Mouse (Mus musculus) neural tube, embryonic 11.5 days (tissue): Measurements from ENCODE around the gene Dnajb1. TPM values are rescaled to one million over a fixed set of nuclear protein-coding genes. Genes with fewer than 3 reads are reported as not detected.
A peak's percentile ranks its signal among the peaks of the same experiment; 100 is the strongest.
"Not testable (repeated sequence)": the region's sequence is repeated elsewhere in the genome, so short reads cannot be mapped to it uniquely, and the experiment has no call there.

Experiments
- ATAC-seq: fragments of 200-750 bp; cut with Nextera tagmentation; 2 replicates; pipeline ENCODE4 v1.8.0; 2017; ENCODE audit warnings: moderate number of reproducible peaks, mild to moderate bottlenecking, moderate TSS enrichment, moderate library complexity; ENCODE audit not compliant: insufficient read depth, low FRiP score, low TSS enrichment
- DNase-seq: peaks from one replicate; pipeline ENCODE4 v3.0.0-alpha.2; 2015; ENCODE audit warnings: low spot score
- H3K27ac ChIP-seq: fragments of 300-500 bp; sonication (generic); 2 replicates; pipeline ENCODE4 v1.5.1; 2014; ENCODE audit warnings: low read depth, mild to moderate bottlenecking, low read length
- H3K27me3 ChIP-seq: fragments of 300-500 bp; sonication (generic); 2 replicates; pipeline ENCODE4 v1.6.1; 2014; ENCODE audit warnings: mild to moderate bottlenecking, low read length, mixed read lengths; ENCODE audit not compliant: control insufficient read depth, insufficient read depth
- H3K36me3 ChIP-seq: fragments of 300-500 bp; sonication (generic); 2 replicates; pipeline ENCODE4 v1.6.1; 2014; ENCODE audit warnings: mild to moderate bottlenecking, low read length, moderate library complexity, mixed read lengths; ENCODE audit not compliant: control insufficient read depth, insufficient read depth
- H3K4me1 ChIP-seq: fragments of 300-500 bp; sonication (generic); 2 replicates; pipeline ENCODE4 v1.6.1; 2014; ENCODE audit warnings: low read length, mixed read lengths; ENCODE audit not compliant: control insufficient read depth, insufficient read depth
- H3K4me2 ChIP-seq: fragments of 300-500 bp; sonication (generic); 2 replicates; pipeline ENCODE4 v1.6.1; 2014; ENCODE audit warnings: low read depth, mild to moderate bottlenecking, moderate library complexity
- H3K4me3 ChIP-seq: fragments of 300-500 bp; sonication (generic); 2 replicates; pipeline ENCODE4 v1.5.1; 2014; ENCODE audit warnings: low read depth, low read length
- H3K9ac ChIP-seq: fragments of 300-500 bp; sonication (generic); 2 replicates; pipeline ENCODE4 v1.6.1; 2014; ENCODE audit warnings: mild to moderate bottlenecking, low read length
- H3K9me3 ChIP-seq: fragments of 300-500 bp; sonication (generic); 2 replicates; pipeline ENCODE4 v1.6.1; 2016; ENCODE audit warnings: low read length; ENCODE audit not compliant: control insufficient read depth
- WGBS: fragments of 180-500 bp; shearing (Covaris S2); extraction: QIAGEN DNeasy Blood & Tissue Kit; methylation state at CpG from one replicate; pipeline ENCODE4 v1.1.7; 2014; 5-methylcytosine and 5-hydroxymethylcytosine counted together
- polyA plus RNA-seq: library from polyadenylated mRNA; unstranded; fragments of >200 nt; fragmentation: Nextera tagmentation; extraction: Ambion mirVana; gene quantifications from 2 replicates; pipeline ENCODE4 v1.2.1, GENCODE M21; 2014

Dnajb1 gene
- polyA plus RNA-seq, 1 experiment from 2014 or later: 68.9 TPM

GRCm38 (mm10) chr8:83585333-83585732 is 22.7 kb upstream of the Dnajb1 start:
- Histone ChIP-seq H3K4me1 (no peaks in the 10 kb centered on the region), H3K4me3 (no peak overlapping the region), H3K36me3 (peaks cover 4% of the 10 kb centered on the region), H3K9ac (no peak overlapping the region), H3K27me3 (no peaks in the 10 kb centered on the region), H3K4me2 (no peak overlapping the region), H3K9me3 (no peaks in the 10 kb centered on the region), H3K27ac (no peak overlapping the region)
- DNase-seq (no peak), ATAC-seq (no peak)
- 86% methylated on average over 3 of the region's 3 CpGs for WGBS

DNA sequence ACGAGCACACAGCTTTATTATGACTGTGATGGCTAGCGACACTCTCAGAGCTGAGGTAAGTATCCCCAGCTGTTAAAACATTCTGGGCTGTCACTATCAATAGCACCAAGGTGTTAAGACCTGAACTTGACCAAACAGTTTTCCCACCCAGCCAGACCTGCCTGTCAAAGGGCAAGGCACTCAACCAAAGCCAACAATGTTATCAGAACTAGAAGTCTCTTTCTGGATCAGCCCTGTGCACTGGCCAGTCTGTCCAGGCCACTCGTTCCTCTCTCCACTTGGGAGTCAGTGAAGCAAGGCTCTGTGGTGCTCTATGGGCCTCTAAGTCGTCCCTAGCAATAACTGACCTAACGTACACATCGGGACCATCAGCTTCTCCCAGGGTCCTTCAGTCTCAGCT is 20.3 kb upstream of the Dnajb1 start:
- no peak overlapping the region for H3K9ac ChIP-seq
- H3K4me3 ChIP-seq: no peak overlapping the region
- H3K9me3 ChIP-seq: no peaks in the 10 kb centered on the region
- no peaks in the 10 kb centered on the region for H3K27me3 ChIP-seq
- no peak for ATAC-seq
- H3K36me3 ChIP-seq: peaks cover 4% of the 10 kb centered on the region
- peaks cover 8% of the 10 kb centered on the region for H3K4me1 ChIP-seq
- no peak for DNase-seq
- H3K4me2 ChIP-seq: no peak overlapping the region
- no peak overlapping the region for H3K27ac ChIP-seq
- 81% methylated on average over 6 of the region's 6 CpGs for WGBS

GRCm38 (mm10) chr8:83588886-83589285 is 19.1 kb upstream of the Dnajb1 start:
- ATAC-seq (no peak), DNase-seq (no peak)
- H3K9me3 ChIP-seq: no peaks in the 10 kb centered on the region
- H3K4me2 ChIP-seq: no peak overlapping the region
- no peaks in the 10 kb centered on the region for H3K27me3 ChIP-seq
- 94% methylated on average over 5 of the region's 5 CpGs for WGBS
- H3K9ac ChIP-seq: no peak overlapping the region
- peaks cover 9% of the 10 kb centered on the region for H3K4me1 ChIP-seq
- no peak overlapping the region for H3K4me3 ChIP-seq
- H3K27ac ChIP-seq: no peak overlapping the region
- peaks cover 4% of the 10 kb centered on the region for H3K36me3 ChIP-seq

GRCm38 (mm10) chr8:83590488-83591023 is 17.4 kb upstream of the Dnajb1 start:
- ATAC-seq: no peak
- no peak overlapping the region for H3K4me2 ChIP-seq

GRCm38 (mm10) chr8:83592682-83593081 is 15.3 kb upstream of the Dnajb1 start:
- H3K27ac ChIP-seq: no peak overlapping the region
- H3K4me2 ChIP-seq: peak overlapping the region; percentile 53
- ATAC-seq: no peak
- no peaks in the 10 kb centered on the region; the same call in 1 of the 2 replicates for H3K36me3 ChIP-seq
- WGBS: 80% methylated on average over 3 of the region's 3 CpGs
- H3K9ac ChIP-seq: peak overlapping the region; percentile 41
- peaks cover 9% of the 10 kb centered on the region for H3K4me1 ChIP-seq
- H3K27me3 ChIP-seq: no peaks in the 10 kb centered on the region
- no peaks in the 10 kb centered on the region for H3K9me3 ChIP-seq
- peak overlapping the region; percentile 85 for H3K4me3 ChIP-seq
- DNase-seq: no peak

More at GRCm38 (mm10) chr8:83590488-83591023, 17.4 kb upstream of the Dnajb1 start:
- Histone ChIP-seq H3K36me3 (peaks cover 3% of the 10 kb centered on the region), H3K27me3 (no peaks in the 10 kb centered on the region), H3K9me3 (no peaks in the 10 kb centered on the region), H3K27ac (no peak overlapping the region), H3K4me1 (peaks cover 9% of the 10 kb centered on the region), H3K9ac (no peak overlapping the region), H3K4me3 (no peak overlapping the region)
- WGBS: 90% methylated on average over 7 of the region's 7 CpGs
- DNase-seq: no peak

DNA sequence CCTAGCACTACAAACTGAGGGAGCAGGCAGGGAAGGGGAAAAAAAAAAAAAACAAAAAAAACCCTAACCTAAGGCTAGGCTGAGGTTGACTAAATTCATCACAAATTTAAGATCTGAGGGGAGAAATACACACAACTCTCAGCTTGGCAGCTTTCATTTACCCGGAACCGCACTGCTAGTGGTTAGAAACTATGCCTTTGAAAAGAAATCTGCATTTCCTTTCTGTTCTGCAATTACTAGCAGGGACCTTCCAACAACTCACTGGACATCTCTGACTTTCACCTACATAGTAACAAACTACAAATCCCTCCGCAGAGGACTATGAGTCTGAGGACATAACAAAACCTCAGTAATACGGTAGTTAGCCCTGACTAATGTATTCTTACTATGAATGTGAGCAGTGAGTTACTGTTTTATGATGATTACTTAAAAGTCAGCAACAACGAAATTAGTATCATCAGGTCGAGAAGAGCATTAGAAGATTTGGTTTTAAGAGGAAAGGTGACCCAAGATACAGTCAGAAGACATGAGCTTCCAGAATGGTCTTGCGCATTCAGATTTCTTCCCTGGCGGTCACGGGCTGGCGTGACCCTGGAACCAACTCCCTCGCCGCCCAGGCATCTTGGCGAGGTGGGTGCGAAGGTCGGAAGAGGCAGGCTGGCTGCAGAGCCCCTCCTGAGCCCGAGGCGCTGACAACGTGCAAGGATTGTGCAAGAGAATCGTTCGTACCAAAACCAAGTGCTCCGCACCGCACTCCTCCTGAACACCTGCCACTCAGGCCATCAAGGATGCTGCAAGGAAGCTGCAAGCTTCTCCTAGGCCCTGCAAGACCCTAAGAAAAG is 14.4 kb upstream of the Dnajb1 start:
- DNase-seq (no peak), ATAC-seq (peak; percentile 28; the same call in 1 of the 2 replicates)
- Histone ChIP-seq H3K4me1 (peaks cover 9% of the 10 kb centered on the region), H3K9ac (peak overlapping the region; percentile 89), H3K9me3 (no peaks in the 10 kb centered on the region), H3K27ac (peak overlapping the region; percentile 84), H3K4me2 (peak overlapping the region; percentile 53), H3K36me3 (no peaks in the 10 kb centered on the region; the same call in 1 of the 2 replicates), H3K4me3 (peak overlapping the region; percentile 85), H3K27me3 (no peaks in the 10 kb centered on the region)
- 7% methylated on average over 22 of the region's 22 CpGs for WGBS

DNA sequence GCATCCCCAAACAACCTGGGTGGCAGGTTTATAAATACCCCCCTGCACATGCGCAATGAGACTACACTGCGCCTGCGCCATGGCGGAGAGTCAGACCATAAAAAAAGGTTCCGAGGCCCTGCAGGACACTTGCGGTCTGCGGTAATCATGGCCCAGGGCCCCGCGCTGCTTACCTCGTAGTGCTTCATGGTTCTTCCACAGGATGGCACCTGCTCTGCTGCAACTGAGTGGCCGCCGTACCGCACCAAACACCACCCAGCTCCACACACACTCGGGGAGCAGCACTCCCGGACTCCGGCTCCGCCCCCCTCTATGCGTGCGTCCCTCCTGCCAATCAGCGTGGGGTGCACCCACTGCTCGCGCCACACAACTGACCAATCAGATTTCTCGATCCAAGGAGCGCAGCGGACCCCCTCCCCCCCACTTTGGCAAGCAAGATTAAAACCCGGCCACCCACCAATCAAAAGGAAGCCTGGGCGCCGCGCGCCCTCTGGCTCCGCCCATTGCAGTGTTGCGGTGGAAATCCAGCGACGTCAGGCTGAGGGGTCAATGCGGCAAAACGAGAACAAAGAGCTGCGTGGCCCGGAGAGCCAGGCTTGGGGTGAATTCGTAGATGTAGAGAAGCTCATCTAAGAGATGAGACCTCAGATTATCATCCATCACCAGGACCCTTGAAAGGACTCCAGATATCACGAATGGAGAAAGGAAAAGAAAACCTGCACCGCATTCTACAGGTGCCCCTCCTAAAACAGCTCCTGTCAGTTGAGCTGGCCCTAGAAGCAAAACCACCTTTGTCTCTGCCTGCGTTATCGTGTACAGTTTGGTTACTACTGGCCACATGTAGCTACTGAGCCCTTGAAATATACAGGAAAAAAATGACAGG is 13.6 kb upstream of the Dnajb1 start:
- under 1% methylated on average over 43 of the region's 43 CpGs for WGBS
- peaks cover 9% of the 10 kb centered on the region for H3K4me1 ChIP-seq
- ATAC-seq: peak; percentile 98

GRCm38 (mm10) chr8:83595050-83595345 is 13.0 kb upstream of the Dnajb1 start:
- Histone ChIP-seq H3K9ac (peak overlapping the region; percentile 70; the same call in 1 of the 2 replicates), H3K27ac (peak overlapping the region; percentile 94), H3K4me3 (peak overlapping the region; percentile 85), H3K4me2 (peak overlapping the region; percentile 54)
- WGBS: 69% methylated on average over 3 of the region's 3 CpGs
- not testable (repeated sequence) for H3K9me3 ChIP-seq, H3K4me1 ChIP-seq, H3K27me3 ChIP-seq, H3K36me3 ChIP-seq, ATAC-seq, DNase-seq

More for the DNA sequence above, 13.6 kb upstream of the Dnajb1 start:
- no peaks in the 10 kb centered on the region for H3K9me3 ChIP-seq
- H3K27ac ChIP-seq: peak overlapping the region; percentile 94
- no peaks in the 10 kb centered on the region for H3K27me3 ChIP-seq
- DNase-seq: peak; percentile 99
- peak overlapping the region; percentile 54 for H3K4me2 ChIP-seq
- H3K36me3 ChIP-seq: no peaks in the 10 kb centered on the region; the same call in 1 of the 2 replicates
- H3K9ac ChIP-seq: peak overlapping the region; percentile 89
- peak overlapping the region; percentile 85 for H3K4me3 ChIP-seq
